Mouse (Mus musculus) erythroblast, adult 5-6 weeks (primary cell): ENCODE data around the gene Egln2. TPM values are rescaled to one million over a fixed set of nuclear protein-coding genes. Genes with fewer than 3 reads are reported as not detected.

Experiments
- ATAC-seq: replicated peaks from 2 replicates; pipeline ENCODE4 v1.8.0; 2016; ENCODE audit warnings: moderate number of reproducible peaks, mild to moderate bottlenecking, moderate TSS enrichment, inconsistent platforms; ENCODE audit not compliant: poor library complexity, low FRiP score, severe bottlenecking
- total RNA-seq, 2 experiments: library from RNA; stranded (forward) in 1 of 2; stranded (reverse) in 1 of 2; fragments of 150-400 nt in 1 of 2; fragments of 200-764, 138-1000 nt in 1 of 2; gene quantifications; 2 replicates each; pipeline versions ENCODE4 v1.2.3 to v1.2.4; 2015 to 2017; ENCODE audit warnings: low replicate concordance in 2 of 2

Egln2 gene
- total RNA-seq, 2 experiments from 2014 or later: 7.6 to 7.7 TPM

DNA sequence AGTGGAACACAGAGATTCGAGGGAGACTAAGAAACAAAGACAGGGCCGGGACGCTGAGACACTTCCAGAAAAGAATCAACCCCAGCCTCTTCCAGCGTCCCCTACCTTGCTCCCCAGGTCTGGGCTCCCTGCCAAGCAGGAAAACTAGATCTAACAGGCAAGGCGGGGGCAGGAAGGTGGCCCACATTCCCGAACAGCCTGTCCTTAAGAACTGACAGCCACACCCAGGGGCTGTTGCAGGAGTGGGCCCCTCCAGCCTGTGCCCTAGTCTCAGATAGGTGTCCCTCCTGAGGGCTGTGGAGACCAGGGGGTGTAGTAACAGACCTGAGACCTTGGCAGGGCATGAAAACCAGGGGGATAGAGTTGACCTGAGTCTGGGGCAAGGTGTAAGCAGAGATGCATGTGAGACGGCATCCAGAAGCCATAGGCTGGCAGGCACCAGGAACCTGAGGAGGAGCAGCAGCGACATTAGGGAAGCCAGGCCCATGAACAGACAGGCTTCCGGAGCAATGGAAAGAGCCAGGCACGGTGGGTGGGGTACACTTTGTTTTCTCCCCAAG, 13.3 kb downstream of the Egln2 start, which contains the start of gene Cyp2t4:
Cyp2t4 (plus strand) TSS at position 510 of the 560 bp plus-strand sequence.
- no peak for ATAC-seq

DNA sequence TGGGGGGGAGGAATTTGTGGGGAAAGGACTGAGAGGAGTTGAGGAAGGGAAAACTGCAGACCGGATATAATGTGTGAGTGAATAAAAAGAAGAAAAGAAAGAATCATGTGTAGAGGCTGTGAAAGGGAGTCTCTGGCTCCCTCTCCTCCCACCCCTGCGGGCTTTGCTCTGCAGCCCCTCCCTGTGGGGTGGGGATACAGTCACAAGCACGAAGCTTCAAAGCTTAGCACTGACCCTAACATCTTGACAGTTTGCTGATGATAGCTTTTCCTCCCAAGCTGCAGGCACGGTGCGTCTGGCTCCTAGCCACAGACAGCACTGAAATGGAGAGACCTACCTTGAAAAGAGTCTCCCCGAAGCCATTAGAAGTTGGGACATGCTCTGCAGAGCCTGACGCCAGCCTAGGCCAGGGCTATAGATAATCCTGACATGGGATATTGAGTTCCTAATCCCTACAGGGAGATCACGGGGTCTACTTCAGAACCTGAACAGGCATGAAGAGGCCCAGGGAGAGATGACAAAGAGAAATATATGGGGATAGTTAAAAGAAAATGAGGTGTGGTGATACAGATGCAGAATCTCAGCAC, 30.1 kb downstream of the Egln2 start:
- ATAC-seq: no peak

DNA sequence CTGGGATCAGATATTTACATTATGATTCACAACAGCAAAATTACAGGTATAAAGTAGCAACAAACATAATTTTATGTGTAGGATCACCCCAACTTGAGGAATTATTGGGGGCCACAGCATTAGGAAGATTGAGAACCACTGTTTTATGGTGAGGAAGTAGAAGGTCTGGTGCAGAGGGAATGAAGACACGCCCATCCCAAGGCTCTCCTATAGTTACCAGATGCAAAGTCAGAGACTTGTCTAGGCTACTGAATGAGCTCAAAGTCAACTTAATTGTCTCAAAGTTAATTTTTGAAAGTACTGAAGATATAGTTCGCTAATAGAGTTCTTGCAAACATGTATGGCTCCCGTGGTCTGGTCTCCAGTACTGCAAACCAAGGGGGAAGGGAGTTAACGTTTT, 32.8 kb downstream of the Egln2 start:
- ATAC-seq: no peak

DNA sequence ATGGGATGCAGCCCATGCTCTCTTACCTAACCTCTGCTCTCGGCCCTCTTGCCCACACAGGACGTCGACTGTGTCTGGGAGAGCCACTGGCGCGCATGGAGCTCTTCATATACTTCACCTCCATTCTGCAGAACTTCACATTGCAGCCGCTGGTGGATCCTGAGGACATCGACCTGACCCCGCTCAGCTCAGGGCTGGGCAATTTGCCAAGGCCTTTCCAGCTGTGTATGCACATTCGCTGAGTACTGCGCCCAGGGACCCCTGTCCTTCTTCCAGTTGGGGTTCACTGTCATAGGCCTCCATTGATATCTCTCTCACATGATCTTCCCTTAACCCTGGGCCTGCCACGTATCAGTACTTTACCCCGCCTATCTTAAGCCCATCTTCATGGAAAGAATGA, 33.4 kb downstream of the Egln2 start:
- ATAC-seq: no peak

DNA sequence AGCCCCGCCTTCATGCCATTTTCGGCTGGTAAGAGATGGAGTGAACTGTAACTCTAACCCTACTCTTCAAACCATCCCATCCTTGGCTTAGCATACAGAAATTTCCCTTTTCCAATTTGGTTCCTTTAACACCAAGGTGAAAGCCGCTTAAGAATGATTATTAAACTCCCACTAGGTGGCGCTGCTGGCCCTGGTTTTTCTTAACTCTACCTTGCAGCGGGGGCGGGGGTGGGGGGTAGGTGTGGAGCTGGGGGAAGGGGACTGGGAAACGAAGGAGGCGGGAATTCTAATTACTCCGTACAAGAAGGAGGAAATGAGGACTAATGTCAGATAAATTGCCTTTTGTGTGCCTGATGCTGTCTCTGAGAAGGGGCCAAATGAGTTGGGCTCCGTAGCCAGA, 34.0 kb downstream of the Egln2 start:
- ATAC-seq: no peak

DNA sequence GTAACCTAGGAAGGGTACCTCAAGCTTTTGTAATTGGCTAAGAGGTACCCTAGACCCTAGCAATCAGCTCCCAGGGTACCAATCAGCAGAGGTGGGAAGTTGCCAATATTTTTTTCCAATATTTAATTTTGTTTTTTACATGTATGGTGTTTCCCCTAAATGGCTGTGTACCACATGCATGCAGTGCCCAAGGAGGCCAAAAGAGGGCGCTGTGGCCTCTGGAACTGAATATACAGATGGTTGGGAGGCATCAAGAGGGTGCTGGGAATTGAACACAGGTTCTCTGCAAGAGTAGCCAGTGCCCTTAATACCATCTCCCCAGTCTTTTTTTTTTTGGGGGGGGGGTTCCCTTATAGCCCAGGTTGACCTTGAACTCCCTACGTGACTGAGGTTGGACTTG, 35.2 kb downstream of the Egln2 start:
- ATAC-seq: no peak; the same call in 1 of the 2 replicates

DNA sequence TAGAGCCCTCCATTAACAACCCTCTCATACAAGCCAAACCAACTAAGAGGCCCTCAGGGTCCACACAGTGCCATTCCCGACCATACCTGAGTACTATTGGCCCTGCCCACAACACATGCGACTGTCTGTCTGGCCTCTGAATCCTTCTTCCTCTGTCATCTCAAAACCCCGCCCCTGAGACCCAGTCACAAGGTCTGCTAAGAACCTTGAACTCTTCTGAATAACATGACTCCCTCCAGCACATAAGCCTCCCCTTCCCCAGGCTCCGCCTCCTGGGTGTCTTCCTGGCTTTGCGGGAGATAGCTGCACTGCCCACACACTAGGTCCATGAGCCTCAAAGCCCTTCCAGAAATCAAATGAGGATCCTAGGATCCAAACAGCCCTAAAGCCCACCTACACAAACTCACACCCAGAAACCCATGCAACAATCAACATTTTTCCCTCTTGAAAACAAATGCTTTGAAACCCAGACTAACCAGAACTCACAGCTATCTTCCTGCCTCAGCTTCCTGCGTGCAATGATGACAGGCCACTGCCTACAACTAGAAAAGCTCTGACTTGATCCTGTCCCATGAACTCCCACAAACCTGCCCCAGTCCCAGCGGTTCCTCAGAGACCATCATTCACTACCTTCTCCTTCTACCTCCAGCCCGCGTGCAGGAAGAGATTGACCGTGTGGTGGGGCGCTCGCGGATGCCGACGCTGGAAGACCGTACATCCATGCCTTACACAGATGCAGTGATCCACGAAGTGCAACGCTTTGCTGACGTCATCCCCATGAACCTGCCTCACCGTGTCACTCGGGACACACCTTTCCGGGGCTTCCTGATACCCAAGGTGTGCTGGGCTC, 35.9 kb downstream of the Egln2 start:
- no peak for ATAC-seq

DNA sequence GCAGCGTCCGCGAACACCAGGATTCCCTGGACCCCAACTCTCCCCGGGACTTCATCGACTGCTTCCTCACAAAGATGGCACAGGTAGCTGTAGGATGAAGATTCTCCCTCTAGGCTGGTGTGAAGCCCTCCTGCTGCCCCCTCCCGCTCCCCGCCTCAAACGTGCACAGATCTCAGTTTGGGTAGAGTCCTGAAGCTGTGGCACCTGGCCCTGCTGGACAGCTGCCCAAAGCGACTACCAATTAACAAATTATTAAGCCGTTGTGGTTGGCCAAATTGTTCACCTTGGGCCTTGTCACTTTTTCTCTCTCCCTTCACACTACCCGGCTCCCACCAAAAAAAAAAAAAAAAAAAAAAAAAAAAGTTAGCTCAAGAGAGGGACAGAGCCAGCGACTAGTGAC, 36.8 kb downstream of the Egln2 start:
- no peak for ATAC-seq

DNA sequence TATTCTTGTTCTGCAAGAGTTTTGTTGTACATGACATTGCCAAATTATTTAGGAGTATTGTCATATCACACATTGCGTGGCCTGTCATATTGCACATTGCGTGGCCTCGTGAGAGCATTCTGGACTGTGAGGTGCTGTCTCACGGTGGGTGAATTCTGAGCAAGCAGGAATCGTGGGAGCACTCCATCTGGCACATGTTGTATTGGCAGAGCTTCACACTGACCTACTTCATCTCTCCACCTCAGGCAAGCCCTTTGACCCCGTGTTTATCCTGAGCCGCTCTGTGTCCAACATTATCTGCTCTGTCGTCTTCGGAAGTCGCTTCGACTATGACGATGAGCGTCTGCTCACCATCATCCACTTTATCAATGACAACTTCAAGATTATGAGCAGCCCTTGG, 37.7 kb downstream of the Egln2 start:
- ATAC-seq: no peak

DNA sequence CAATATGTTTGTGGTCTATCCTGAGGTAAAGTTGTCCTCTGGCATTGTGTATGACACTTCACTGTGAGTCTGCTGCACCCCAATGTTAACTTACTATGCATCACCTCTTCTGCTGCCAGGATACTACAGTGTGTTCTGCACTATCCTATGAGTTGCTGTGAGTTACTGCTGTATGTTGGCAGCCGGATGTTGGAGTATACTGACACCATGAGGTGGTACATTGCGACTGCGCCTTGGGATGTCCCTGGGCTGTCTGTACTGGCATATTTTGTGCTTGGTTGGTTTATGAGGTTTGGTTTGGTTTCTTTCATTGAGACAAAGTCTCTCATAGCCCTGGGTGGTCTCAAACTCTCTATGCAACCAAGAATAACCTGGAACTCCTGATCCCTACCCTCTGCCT, 38.4 kb downstream of the Egln2 start:
- ATAC-seq: no peak

DNA sequence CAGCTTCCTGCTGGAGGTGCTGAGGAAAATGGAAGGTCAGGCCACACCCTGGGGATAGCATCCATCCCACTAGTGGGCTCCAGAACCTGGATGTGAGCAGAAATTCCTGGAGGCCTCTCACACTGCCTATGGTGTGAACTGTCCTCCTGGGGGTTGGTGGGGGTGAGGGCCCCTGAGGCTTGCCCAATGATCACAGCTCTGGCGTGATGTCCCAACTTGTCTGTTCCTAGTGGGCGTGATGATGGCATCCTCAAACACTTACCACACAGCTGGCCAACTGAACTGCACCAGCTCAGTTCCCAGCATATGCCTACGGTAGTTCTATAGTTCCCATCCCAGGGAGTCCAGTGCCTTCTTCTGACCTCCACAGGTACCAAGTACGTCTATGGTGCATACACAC, 41.6 kb downstream of the Egln2 start:
- no peak for ATAC-seq

DNA sequence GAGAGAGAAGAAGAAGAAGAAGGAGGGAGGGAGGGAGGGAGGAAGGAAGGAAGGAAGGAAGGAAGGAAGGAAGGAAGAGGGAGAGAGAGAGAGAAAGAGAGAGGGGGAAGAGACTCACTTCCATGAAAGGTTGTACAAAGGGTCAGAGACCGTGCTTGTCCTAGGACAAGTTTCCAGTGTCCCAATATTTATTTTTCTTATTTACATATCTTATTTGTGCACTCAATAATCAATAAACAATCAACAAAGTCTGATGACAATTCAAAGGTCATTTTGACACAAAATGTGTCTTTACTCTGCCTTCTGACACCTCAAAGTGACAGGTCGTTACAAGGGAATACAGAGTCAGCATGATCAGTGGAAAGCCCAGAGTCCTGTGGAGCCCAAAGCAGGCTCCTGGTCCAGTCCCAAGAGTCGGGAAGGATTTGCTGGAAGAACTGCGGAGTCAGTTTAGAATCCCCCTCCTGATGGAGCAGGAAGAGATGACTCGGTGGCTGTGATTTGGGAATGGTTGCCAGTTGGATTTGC, 42.2 kb downstream of the Egln2 start:
- ATAC-seq: no peak

DNA sequence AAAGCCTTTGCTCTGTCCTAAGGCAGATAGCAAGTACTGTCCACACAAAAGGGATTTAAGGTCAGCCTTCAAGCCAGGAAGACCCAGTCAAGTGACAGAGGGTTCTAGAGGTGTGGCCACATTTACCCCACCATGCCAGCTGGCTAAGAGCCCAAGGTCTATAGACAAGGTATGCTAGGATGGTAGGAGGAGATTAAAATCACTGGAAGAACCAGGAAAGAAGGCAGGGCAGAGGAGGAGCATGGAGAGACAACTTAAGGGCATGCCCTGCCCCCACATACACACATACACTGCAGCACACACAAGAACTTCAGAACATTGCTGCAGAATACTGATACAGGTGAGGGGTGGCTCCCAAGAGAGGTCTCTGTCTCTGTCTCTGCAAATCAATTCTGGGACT, 46.9 kb downstream of the Egln2 start, which contains the start of gene Cyp2f2:
Cyp2f2 (plus strand) TSS at position 234 of the 400 bp plus-strand sequence.
- ATAC-seq: no peak

DNA sequence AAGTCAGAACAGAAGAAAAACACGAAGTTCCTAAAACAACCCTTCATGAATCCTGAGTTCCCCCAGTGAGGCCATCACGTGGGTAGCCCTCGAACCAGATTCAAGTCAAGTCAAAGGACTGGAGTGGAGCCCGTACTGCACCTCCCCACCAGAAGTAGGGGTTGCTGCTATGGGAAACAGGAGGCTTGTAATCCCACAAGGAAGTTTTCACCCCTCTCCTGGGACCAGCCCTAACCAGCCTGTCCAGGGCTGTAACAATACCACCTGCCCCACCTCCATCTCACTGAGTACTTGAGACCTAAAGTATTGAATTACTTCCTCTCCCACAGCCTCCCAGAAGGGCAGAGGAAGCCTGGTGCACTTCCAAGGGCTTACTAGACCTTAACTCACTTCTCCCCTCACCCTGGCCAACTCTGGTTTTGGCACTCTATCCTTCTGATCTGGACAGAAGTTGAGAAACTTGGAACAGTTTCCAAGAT, 48.5 kb downstream of the Egln2 start:
- no peak for ATAC-seq

DNA sequence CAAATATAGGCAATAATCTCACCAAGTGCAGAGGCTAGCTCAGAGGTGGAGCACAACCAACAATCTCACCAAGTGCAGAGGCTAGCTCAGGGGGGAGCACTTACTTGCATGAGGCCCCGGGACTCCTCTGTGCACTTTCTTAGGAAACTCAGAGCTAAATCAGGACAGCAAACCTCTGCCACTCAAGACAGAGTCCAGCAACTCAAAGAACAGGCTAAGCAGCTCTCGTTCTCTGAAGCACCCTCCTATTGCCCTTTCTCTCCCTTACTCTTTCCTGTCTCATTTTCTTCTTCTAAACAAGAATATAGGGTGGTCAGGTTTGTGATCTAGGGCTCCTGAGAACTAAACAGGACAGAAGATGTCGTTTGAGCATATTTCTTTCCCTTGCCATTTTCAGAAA, 54.6 kb downstream of the Egln2 start:
- ATAC-seq: no peak

DNA sequence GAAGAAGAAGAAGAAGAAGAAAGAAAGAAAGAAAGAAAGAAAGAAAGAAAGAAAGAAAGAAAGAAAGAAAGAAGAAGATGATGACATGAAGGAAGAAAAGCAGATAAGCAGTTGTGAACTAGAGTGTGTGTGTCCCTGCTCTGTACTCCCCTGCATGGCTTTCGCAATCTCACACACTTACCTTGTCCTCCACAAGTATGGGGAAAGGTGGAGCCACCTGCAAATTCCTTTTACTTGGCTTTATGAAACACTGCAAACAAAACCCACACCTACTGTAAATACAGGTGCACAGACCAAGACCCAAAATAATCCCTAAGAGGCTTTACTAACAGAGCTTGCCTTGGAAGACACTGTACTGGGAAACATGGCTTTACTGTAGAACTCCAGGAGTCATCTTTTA, 55.6 kb downstream of the Egln2 start:
- ATAC-seq: no peak

DNA sequence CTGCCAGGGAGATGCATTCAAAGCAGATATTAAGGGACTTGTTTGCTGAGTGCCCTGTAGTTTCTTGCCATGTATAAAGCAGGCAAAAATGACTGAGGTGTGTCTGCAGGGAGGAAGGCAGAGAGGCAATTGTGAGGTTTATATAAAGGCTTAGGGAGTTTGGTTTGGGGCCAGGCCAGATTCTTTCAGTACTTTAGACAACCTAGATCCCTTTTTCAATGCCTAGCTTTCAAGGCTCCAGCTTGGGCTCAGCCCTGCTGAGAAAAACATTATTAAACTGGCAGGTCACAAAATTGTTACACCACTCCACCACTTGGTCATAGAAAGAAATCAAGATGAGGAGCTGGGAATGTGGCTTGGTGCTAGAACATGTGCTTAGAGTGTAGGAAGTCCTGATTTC, 56.3 kb downstream of the Egln2 start:
- ATAC-seq: no peak
